Mouse (Mus musculus) regulatory T cell (primary cell): Measurements from ENCODE around the gene Naip2.

Source experiments
- in situ Hi-C: fragments of 300-600 bp; cut with MboI, MseI; formaldehyde crosslinking; loops from one replicate; pipeline ENCODE4 v1.15.1; 2025; ENCODE audit warnings: high pct_unique_total_duplicates

The Naip2 gene

DNA sequence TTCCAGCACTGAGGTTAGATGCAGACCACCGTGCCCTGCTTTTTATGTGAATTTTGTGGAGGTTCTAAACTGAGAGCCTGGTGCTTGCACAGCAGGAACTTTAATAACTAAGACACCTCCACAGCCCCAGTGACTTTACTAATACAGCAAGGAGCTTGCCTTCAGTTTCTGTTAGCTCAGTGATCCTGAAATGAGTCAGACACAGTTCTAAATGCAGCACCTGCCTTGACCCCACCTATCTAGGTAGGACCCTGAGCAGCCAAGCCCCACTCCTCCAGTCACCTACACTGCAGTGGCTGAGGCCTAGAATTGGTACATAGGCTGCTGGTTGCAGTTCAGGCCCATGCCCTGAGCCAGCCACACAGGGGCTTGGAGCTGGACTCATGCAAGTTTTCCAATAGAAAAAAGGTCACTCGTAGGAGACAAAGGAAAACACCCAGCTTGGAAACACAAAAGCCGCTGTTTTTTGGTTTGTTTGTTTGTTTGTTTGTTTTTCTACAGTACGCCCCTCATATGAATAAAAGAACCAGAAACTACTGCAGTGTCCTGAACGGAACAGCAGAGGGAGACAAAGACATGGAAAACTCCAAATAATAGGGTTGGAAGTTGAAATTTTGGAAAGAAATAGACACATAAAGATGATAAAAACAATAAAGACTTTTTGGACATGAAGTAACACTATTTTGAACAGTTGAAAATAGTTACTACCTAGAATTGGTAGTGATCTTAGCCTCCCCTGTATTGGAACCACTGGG, 89.5 kb downstream of the Naip2 start:
- in situ Hi-C loops = no loop called here

DNA sequence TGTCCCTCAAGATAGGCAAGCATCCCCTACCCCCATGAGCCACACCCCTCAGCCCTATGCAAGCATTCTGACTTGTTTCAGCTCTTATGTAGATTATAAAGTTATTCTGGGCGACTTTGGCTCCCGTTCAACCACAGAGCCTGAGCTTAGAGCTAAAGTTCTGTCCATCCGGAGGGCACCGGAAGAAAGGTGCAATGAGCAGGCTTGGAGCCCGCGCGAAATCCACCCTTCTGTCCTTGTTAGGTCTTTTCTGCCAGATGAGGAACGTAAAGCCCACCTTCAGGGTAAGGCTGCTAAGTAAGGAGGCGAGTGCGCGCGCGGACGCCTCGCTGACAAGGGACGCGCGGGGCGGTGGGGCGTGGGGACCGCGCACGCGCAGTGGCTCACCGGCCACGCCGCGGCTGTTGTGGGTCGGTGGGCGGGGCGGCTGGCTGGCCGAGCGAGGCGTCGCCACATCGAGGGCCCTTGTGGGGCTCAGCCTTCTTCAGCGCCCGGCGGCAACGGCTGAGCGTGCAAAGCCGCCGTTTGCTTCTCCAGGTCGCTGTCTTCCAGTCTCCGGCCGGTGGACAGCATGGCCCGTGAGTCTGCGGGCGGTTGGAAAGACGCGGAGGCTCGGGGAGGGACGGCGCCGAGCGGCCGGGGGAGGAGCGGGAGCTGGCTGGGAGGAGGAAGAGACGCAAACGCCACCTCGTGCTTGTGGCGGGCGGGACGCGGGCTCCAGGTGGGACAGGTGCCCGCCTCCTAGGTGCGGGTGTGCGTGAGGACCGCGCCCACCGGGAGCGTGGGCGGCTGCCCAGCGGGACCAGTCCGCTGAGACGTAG, 94.0 kb downstream of the Naip2 start, which contains the start of gene Serf1:
Gene Serf1 (plus strand): TSS at position 361 of the 821 bp plus-strand sequence.
- in situ Hi-C loops = no loop called here

DNA sequence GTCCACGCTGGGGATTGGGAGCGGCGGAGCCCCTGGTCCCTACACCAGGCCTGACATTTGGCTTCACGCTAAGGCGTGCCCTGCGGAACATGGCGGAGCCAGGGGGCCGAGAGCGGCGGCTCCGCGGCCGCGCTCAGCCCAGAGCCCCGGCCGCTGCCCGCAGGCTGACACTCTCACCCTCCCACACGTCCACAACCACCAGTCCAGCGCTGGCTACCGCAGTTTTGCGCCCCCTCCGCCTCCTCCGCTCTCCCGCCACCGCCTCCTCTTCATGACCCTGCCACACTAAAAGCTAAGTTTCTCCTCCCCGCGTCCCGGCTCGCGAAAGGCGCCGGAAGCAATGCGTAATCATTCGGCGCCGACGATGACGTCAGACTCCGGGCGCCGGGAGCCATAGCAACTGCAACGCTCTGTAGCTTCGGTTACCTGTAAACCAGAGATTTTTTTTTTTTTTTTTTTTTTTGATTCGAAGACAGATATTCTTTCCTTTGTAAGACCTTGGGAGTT, 98.1 kb downstream of the Naip2 start, which contains the start of gene Bdp1:
Gene Bdp1 (minus strand): TSS at position 323 of the 507 bp plus-strand sequence.
- in situ Hi-C loops = no loop called here

DNA sequence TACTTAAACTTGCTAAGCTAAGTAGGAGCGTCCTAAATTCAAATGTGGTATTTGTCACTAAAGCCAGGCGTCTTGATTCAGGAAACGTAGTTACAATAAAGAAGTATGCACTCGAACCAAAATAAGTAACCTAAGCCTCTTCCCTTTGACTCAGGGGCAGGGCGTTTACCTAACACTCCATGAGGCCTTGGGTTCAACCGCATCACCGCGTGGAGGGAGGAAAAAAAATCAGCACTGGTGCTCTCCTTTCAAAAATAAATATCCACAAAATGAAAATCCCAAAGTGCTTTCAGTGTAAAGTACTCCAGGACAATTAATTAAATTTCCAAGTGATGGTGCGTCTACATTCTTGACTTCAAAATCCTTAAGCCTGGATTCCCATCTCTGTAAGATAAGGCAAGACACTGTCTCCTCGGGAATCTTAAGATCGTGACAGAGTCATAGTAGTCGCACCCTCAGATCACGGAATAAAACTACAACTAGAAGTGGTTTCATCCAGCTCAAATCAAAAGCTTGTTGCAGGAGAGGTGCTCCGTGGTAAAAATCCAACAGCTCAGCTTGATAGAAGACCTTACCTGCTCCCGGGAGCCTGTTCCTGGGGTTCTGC, 98.7 kb downstream of the Naip2 start:
- in situ Hi-C loops = no loop called here

DNA sequence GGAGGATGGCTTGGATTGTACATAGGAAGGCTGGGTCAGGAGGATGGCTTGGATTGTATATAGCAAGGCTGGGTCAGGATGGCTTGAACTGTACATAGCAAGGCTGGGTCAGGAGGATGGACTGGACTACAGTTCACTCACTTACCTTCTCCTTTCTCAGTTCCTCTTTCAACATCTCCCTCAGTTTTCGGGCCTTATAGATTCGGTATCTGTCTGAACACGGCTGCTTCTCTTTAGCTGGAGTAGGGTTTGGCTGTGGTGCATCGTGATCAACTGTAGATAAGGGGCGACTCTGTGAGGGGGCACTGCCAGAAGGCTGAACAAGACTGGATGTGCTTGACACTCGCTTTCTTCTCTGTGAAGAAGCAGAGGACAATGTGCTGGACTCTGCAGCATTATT, 103.1 kb downstream of the Naip2 start:
- in situ Hi-C loops = loop anchor here (25.0 kb wide), 1 partner anchor 1837 kb away; the partner anchor contains the start of genes Ankra2 and Utp15
